Mouse (Mus musculus): ENCODE results near the gene Cdkl5.
"Not testable (repeated sequence)": the region's sequence is repeated elsewhere in the genome, so short reads cannot be mapped to it uniquely, and the experiment has no call there.

Gene Cdkl5

GRCm38 (mm10) chrX:160906952-160907351 is 87.6 kb downstream of the Cdkl5 start, which contains the start of gene Gja6:
Gja6 (minus strand) TSS chrX:160907052.
- no peak for DNase-seq (ENCODE audit: low read depth, low spot score)

GRCm38 (mm10) chrX:160906477-160906876 is 88.0 kb downstream of the Cdkl5 start:
- no peak for DNase-seq (ENCODE audit: low read depth, low spot score)

GRCm38 (mm10) chrX:160905913-160906312 is 88.6 kb downstream of the Cdkl5 start:
- no peak for DNase-seq (ENCODE audit: low read depth, low spot score)

GRCm38 (mm10) chrX:160905041-160905678 is 89.3 kb downstream of the Cdkl5 start:
- no peak for DNase-seq (ENCODE audit: low read depth, low spot score)

GRCm38 (mm10) chrX:160901118-160901517 is 93.4 kb downstream of the Cdkl5 start:
- DNase-seq (ENCODE audit: low read depth, low spot score) = no peak

GRCm38 (mm10) chrX:160892077-160892476 is 102.4 kb downstream of the Cdkl5 start:
- DNase-seq (ENCODE audit: low read depth, low spot score) = no peak

GRCm38 (mm10) chrX:160886301-160886700 is 108.2 kb downstream of the Cdkl5 start:
- DNase-seq (ENCODE audit: low read depth, low spot score) = no peak

- DNase-seq (ENCODE audit: low read depth, low spot score) = no peak
Measured at GRCm38 (mm10) chrX:160866576-160866975, 127.9 kb downstream of the Cdkl5 start.

- no peak for DNase-seq (ENCODE audit: low read depth, low spot score)
Measured at GRCm38 (mm10) chrX:160865022-160865421, 129.5 kb downstream of the Cdkl5 start.

GRCm38 (mm10) chrX:160863689-160864383 is 130.7 kb downstream of the Cdkl5 start:
- no peak for DNase-seq (ENCODE audit: low read depth, low spot score)

GRCm38 (mm10) chrX:160808226-160808625 is 186.3 kb downstream of the Cdkl5 start:
- DNase-seq (ENCODE audit: low read depth, low spot score) = no peak

- DNase-seq (ENCODE audit: low read depth, low spot score) = no peak
Measured at GRCm38 (mm10) chrX:160804409-160805150, 189.9 kb downstream of the Cdkl5 start.

GRCm38 (mm10) chrX:160794920-160795319 is 199.6 kb downstream of the Cdkl5 start:
- no peak for DNase-seq (ENCODE audit: low read depth, low spot score)

- no peak for DNase-seq (ENCODE audit: low read depth, low spot score)
Measured at GRCm38 (mm10) chrX:160782276-160782675, 212.2 kb downstream of the Cdkl5 start.

- DNase-seq (ENCODE audit: low read depth, low spot score) = no peak
Measured at GRCm38 (mm10) chrX:160773033-160773432, 221.5 kb downstream of the Cdkl5 start.

- DNase-seq (ENCODE audit: low read depth, low spot score) = not testable (repeated sequence)
Measured at GRCm38 (mm10) chrX:160769622-160770021, 224.9 kb downstream of the Cdkl5 start.

- no peak for DNase-seq (ENCODE audit: low read depth, low spot score)
Measured at GRCm38 (mm10) chrX:160767713-160768112, 226.8 kb downstream of the Cdkl5 start, which contains the start of gene Rs1. Rs1 (plus strand) TSS chrX:160768013.

- DNase-seq (ENCODE audit: low read depth, low spot score) = no peak
Measured at GRCm38 (mm10) chrX:160766233-160766616, 228.3 kb downstream of the Cdkl5 start.

GRCm38 (mm10) chrX:160765389-160766232 is 228.9 kb downstream of the Cdkl5 start:
- peak; percentile 71 for DNase-seq (ENCODE audit: low read depth, low spot score)

- no peak for DNase-seq (ENCODE audit: low read depth, low spot score)
Measured at GRCm38 (mm10) chrX:160750808-160751207, 243.7 kb downstream of the Cdkl5 start.

GRCm38 (mm10) chrX:160748653-160749052 is 245.9 kb downstream of the Cdkl5 start:
- DNase-seq (ENCODE audit: low read depth, low spot score) = no peak
